Mouse (Mus musculus): ENCODE results near the gene Adap1.

The Adap1 gene

GRCm38 (mm10) chr5:139325395-139325966, at the start of gene Adap1:
Gene Adap1, minus strand, starts transcription at chr5:139325622.
- DNase-seq (ENCODE audit: extremely low spot score, low spot score): peak; percentile 47

- DNase-seq (ENCODE audit: extremely low spot score, low spot score): no peak
Observed at GRCm38 (mm10) chr5:139374841-139375240, 49.4 kb upstream of the Adap1 start.

DNA sequence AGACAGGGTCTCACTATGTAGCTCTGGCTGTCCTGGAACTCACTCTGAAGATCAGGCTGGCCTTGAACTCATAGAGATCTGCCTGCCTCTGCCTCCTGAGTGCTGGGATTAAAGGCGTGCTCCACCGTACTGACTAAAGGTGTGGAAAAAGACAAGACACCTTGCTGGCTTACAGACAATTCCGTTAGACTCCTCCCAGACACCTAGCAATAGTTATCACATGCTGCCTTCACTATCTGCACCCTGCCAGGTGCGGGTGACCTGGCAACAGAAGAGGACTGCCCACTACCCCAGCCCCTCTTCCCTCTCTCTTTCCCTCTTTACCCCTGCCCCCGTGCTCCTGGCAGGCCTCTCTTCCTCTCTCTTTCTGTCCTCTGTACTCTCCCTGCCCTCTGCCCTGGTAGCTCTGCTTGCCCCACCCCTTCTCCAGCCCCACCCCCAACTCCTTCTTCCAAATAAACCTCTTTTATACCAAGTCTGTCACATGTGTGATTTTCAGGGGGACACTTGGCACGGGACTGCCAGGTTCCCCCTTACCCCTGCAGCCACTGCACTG, 48.5 kb upstream of the Adap1 start:
- no peak for DNase-seq (ENCODE audit: extremely low spot score, low spot score)

- no peak for DNase-seq (ENCODE audit: extremely low spot score, low spot score)
Observed at GRCm38 (mm10) chr5:139373126-139373525, 47.7 kb upstream of the Adap1 start.

- peak; percentile 93 for DNase-seq (ENCODE audit: extremely low spot score, low spot score)
Observed at GRCm38 (mm10) chr5:139371631-139372401, 46.4 kb upstream of the Adap1 start.

DNA sequence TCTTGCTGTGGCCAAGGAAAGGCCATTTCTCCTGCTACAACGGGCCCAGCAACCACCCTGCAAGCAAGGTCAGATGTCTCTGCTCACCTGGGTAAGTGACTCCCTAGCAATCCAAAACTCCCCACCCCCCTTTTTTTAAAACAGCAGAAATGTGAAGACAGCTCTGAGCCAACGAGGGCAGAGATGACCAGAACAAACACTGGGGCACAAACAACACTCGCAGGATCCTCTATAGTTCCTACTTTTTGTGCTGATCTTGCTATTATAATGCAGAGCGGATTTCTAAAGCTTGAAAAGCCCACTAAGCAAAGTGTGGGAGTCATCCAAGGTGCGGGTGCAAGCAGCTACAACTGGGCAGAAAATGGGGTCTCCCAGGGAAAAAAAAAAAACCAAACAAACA, 45.7 kb upstream of the Adap1 start:
- no peak for DNase-seq (ENCODE audit: extremely low spot score, low spot score)

GRCm38 (mm10) chr5:139370336-139370735, 44.9 kb upstream of the Adap1 start:
- DNase-seq (ENCODE audit: extremely low spot score, low spot score): no peak

DNA sequence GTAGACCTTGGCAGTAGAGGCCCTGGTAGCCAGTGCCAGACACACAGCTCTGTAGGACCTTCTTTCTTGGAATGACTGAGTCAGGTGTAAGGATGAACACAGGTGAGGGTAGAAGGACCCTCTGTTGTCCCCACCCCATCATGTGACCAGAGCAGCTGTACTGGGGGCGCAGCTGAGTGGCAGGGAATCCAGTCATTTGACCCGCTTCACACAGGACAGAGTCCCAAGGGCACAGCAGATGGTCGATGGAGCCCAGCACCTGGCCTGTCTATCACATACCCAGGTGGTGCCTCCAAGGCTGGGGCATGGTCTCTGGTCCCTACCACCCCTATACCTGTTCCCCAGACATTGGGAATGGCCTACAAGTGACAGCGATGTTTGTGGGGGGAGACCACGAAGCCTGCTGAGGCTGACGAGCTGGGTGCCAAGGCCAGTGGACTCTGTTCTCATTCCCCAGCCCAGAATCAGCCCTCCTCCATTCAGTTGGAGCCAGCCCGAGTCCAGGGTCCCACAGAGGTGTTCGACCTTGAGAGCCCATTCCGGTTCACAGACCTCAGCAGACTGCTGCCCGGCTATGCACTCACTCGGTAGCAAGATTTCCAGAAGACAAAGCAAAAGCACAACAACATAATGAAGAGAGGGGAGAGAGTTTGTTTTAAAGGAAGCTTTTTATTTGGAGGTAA, 43.4 kb upstream of the Adap1 start:
- no peak for DNase-seq (ENCODE audit: extremely low spot score, low spot score)

GRCm38 (mm10) chr5:139367884-139368458, 42.5 kb upstream of the Adap1 start:
- DNase-seq (ENCODE audit: extremely low spot score, low spot score): no peak

DNA sequence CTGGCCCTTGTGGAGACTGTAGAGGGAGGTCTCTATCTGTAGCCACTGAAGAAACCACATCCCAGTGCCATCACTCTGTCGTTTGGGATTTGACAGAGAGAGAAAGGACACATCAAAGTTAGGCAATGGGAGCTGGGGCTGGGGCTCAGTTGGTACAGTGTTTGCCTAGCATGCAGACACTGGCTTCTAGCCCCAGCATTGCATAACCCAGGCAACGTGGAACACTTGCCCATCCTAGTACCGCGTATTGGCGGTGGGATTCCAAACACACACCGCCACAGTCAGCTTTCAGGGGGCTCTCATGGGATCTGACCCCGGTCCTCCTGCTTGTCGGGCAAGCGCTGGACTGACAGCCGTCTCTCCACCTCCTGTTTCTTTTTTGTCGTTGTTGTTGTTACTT, 41.1 kb upstream of the Adap1 start:
- DNase-seq (ENCODE audit: extremely low spot score, low spot score): no peak

- no peak for DNase-seq (ENCODE audit: extremely low spot score, low spot score)
Observed at GRCm38 (mm10) chr5:139365827-139366226, 40.4 kb upstream of the Adap1 start.

DNA sequence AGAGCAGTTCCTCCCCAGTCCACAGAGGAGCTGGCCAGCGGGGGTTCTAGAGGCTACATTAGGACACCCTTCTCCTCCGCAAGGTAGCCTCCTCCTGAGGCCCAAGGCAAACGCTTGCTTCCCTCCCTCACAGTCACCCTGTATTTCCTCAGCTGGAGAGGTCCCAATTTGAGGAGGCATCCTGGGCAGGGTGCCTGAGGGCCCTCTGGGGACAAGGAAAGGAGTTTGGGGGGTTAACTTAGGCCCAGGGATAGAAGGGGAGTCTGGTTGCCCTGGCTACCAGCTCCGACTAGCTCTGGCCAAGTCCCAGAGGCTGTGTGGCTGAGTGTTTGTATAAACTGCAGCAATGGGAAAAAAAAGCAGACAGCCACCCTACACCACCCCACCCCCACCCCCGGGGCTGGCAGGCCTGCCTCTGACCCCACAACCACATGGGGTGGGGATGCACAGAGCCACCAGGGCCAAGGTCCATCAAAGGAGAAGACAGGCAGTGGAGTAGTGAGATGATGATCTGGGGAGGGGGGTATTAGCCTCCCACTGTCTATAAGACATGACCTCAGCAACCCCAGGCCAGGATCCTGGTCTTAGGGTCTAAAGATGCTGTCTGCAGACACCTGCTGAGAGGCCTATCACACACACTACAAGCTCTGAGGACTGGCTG, 39.6 kb upstream of the Adap1 start:
- no peak for DNase-seq (ENCODE audit: extremely low spot score, low spot score)

GRCm38 (mm10) chr5:139364260-139364910, 39.0 kb upstream of the Adap1 start:
- DNase-seq (ENCODE audit: extremely low spot score, low spot score): peak; percentile 91

DNA sequence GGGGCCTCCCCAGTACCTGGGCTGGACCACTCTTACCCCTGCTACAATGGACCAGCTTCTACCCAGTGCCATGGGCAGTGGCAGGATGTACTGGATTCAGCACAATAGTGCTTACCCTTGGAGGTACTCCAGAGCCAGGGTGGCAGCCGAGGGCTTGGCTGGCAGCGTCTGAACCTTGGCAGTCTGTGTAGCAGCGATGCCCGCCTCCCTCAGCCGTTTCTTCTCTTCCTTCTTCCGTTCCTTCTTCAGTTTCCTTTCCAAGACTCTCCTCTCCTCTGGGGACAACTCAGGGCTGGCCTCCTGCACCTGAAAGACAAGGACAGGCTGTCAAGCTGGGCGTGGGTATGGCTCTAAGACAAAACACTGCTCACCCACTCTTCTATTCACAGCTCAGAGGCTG, 38.4 kb upstream of the Adap1 start:
- no peak for DNase-seq (ENCODE audit: extremely low spot score, low spot score)

GRCm38 (mm10) chr5:139359244-139359643, 33.8 kb upstream of the Adap1 start:
- no peak for DNase-seq (ENCODE audit: extremely low spot score, low spot score)

DNA sequence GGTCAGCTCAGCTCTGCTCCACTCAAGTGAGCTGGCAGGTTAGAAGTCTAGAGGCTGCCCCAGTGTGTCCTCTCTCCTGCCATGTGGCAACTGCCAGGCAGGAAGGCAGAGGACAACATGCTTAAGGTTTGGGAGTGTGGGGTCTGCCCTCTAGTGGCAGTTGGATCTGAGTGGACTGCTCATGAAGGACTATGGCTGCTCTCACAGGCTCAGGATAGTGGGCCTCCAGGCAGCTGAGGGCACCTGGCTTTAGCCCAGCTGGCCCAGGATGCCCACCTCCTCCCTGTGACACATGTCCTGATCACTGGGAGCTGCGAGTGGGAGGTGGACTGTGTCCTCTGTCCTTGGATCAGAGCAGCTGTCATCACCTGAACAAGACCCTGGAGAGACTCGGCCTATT, 33.2 kb upstream of the Adap1 start:
- DNase-seq (ENCODE audit: extremely low spot score, low spot score): no peak

DNA sequence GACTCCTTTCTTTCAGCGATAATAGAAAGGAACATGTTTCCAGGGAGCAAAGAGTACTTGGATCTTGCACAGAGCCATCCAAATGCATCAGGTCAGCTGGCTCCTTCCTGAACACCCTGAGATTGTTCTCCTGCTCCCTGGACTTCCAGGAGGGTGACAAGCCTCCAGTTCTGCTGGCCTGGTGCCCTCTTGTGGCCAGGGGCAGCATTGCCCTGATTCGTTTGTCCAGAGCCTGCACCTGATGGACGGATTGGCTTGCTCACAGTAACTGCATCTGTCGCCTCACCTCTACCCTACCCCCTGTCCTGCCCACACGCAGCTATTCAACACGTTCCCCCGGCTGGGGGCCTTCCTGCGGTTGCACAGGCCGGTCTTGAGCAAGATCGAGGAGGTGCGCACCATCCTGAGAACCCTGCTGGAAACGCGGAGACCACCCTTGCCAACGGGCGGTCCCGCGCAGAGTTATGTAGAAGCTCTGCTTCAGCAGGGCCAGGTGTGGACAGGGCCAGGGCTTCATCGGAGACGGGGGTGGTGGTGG, 29.9 kb upstream of the Adap1 start:
- DNase-seq (ENCODE audit: extremely low spot score, low spot score): peak; percentile 79

DNA sequence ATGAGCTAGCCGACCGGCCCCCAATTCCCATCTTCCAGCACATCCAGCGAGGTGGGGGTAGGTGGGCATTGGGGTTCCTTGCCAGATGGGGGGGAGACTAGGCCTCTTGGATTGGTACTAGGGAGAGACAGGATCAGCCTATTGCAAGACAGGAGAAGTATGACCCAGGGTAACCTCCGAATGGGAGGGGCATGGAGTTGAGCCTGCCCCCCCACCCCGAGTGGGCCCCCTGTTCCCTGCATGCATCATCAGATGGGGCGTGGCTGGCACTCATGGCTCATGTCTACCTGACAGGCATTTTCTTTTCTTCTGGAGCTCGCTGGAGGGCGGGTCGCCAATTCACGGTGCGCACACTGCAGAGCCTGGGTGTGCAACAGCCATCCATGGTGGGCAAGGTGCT, 28.5 kb upstream of the Adap1 start:
- DNase-seq (ENCODE audit: extremely low spot score, low spot score): no peak

DNA sequence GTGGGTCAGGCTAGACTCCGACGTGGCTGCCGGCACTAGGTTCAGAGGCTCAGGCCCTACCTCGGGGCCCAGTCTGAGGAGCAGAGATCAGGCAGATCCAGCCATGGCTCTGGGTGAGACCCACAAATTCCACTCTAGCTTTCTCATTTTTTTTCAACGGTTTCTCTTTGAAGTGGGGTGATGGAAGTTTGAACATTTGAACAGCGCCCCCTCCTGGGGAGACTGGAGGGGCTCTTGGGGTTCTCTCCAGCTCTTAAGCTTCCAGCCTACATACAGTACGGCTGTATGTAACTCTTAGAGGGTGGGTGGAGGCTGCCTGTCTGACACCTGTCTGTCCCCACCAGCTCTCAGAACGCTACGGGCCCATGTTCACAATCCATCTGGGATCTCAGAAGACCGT, 28.1 kb upstream of the Adap1 start:
- DNase-seq (ENCODE audit: extremely low spot score, low spot score): no peak

- no peak for DNase-seq (ENCODE audit: extremely low spot score, low spot score)
Observed at GRCm38 (mm10) chr5:139352317-139352716, 26.9 kb upstream of the Adap1 start, which contains the start of gene Cyp2w1. Gene Cyp2w1, plus strand, starts transcription at chr5:139352617.

DNA sequence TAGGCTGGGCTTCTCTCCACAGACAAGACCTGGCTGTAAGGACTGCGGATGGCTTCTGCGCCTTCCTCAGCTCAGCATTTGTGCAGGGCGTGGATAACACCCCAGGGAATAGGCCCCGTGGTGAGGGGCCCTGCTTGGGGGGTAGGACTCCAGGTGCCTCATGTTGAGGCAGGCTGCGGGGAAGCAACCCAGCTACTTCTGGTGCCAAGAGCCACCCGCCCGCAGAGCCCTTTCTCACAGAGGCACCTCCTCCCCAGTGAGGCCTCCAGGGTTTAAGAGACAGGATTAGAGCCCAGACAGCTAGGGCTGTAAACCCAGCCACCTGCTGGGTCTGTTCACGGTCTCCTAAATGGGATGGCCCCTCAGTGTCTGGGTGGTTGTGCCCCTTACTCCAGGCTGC, 26.2 kb upstream of the Adap1 start:
- DNase-seq (ENCODE audit: extremely low spot score, low spot score): no peak
